Mouse (Mus musculus) right cerebral cortex, adult 18-20 months (tissue): Measurements from ENCODE around the gene Tmem240.
"Not testable (repeated sequence)": the region's sequence is repeated elsewhere in the genome, so short reads cannot be mapped to it uniquely, and the experiment has no call there.

Source experiments
- DNase-seq: peaks from one replicate; pipeline ENCODE4 v3.0.0; 2022; ENCODE audit warnings: mixed read lengths

Gene Tmem240

GRCm38 (mm10) chr4:155773335-155774078 is 38.9 kb downstream of the Tmem240 start:
- no peak for DNase-seq

- peak; percentile 92 for DNase-seq
Observed at GRCm38 (mm10) chr4:155774280-155774754, 39.7 kb downstream of the Tmem240 start, which contains the start of gene Vwa1. Vwa1 (minus strand) TSS chr4:155774698.

GRCm38 (mm10) chr4:155774971-155775740 is 40.6 kb downstream of the Tmem240 start:
- DNase-seq = peak; percentile 51

- no peak for DNase-seq
Observed at GRCm38 (mm10) chr4:155775855-155776254, 41.3 kb downstream of the Tmem240 start.

- DNase-seq = peak; percentile 49
Observed at GRCm38 (mm10) chr4:155776704-155777335, 42.2 kb downstream of the Tmem240 start.

- DNase-seq = no peak
Observed at GRCm38 (mm10) chr4:155777816-155778215, 43.2 kb downstream of the Tmem240 start.

GRCm38 (mm10) chr4:155779498-155779897 is 44.9 kb downstream of the Tmem240 start:
- no peak for DNase-seq

- DNase-seq = no peak
Observed at GRCm38 (mm10) chr4:155780895-155781294, 46.3 kb downstream of the Tmem240 start.

- no peak for DNase-seq
Observed at GRCm38 (mm10) chr4:155783486-155784080, 49.0 kb downstream of the Tmem240 start.

GRCm38 (mm10) chr4:155784081-155784701 is 49.6 kb downstream of the Tmem240 start:
- peak; percentile 83 for DNase-seq

- DNase-seq = no peak
Observed at GRCm38 (mm10) chr4:155785246-155785645, 50.6 kb downstream of the Tmem240 start.

- peak; percentile 18 for DNase-seq
Observed at GRCm38 (mm10) chr4:155785819-155786218, 51.2 kb downstream of the Tmem240 start, which contains the start of gene Tmem88b. Tmem88b (minus strand) TSS chr4:155785874.

- no peak for DNase-seq
Observed at GRCm38 (mm10) chr4:155788300-155788699, 53.7 kb downstream of the Tmem240 start.

- not testable (repeated sequence) for DNase-seq
Observed at GRCm38 (mm10) chr4:155788833-155789232, 54.2 kb downstream of the Tmem240 start.

- DNase-seq = no peak
Observed at GRCm38 (mm10) chr4:155790021-155790489, 55.5 kb downstream of the Tmem240 start, which contains the start of gene Ankrd65. Ankrd65 (plus strand) TSS chr4:155790439.
